Mouse (Mus musculus): ENCODE results near the gene Mpzl1.

DNA sequence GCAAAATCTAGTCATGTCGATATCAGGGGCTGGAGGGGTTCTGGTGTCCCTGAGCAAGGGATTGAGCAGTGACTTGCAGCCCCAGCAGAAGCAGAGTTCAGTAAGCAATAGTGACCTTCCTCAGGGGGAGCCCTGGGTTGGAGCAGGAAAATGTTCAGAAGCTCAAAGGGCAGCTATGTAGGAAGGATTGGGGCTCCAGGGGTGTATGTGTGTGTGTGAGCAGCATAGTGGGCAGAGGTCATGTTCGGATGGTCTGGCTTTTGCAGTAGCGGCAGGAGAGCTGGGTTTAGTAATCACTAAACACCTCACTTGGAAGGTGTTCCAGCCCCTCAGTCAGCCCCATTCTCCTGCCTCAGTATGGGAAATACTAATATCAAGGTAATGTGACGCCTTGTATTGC lies 58.3 kb downstream of the Mpzl1 start:
- TF ChIP-seq CTCF (conservative IDR thresholded peaks at IDR 0.05; ENCODE audit: insufficient read depth, insufficient read length, low read depth, low read length): no peak
- no peak for TF ChIP-seq POLR2A (IDR thresholded peaks at IDR 0.05; ENCODE audit: low read depth, low read length)

Measured in kidney, adult 2 months (tissue).